Mouse (Mus musculus) embryonic facial prominence, embryonic 15.5 days (tissue): ENCODE results near the gene Mpped1. TPM values are rescaled to one million over a fixed set of nuclear protein-coding genes. Genes with fewer than 3 reads are reported as not detected.

Experiments used
- ATAC-seq: fragments of 200-750 bp; cut with Nextera tagmentation; 2 replicates; pipeline ENCODE4 v1.8.0; 2017; ENCODE audit warnings: low read depth, moderate TSS enrichment; ENCODE audit not compliant: insufficient number of reproducible peaks, low FRiP score, low TSS enrichment
- H3K27ac ChIP-seq: fragments of 300-500 bp; sonication (generic); replicated peaks from 2 replicates; pipeline ENCODE4 v1.5.1; 2015; ENCODE audit warnings: mild to moderate bottlenecking, inconsistent platforms
- H3K27me3 ChIP-seq: fragments of 300-500 bp; sonication (generic); 2 replicates; pipeline ENCODE4 v1.6.1; 2015; ENCODE audit warnings: inconsistent platforms
- H3K36me3 ChIP-seq: fragments of 300-500 bp; sonication (generic); 2 replicates; pipeline ENCODE4 v1.6.1; 2015; ENCODE audit warnings: mild to moderate bottlenecking, inconsistent platforms
- H3K4me1 ChIP-seq: fragments of 300-500 bp; sonication (generic); 2 replicates; pipeline ENCODE4 v1.6.1; 2015; ENCODE audit warnings: inconsistent platforms
- H3K4me2 ChIP-seq: fragments of 300-500 bp; sonication (generic); replicated peaks from 2 replicates; pipeline ENCODE4 v1.6.1; 2015; ENCODE audit warnings: mild to moderate bottlenecking, inconsistent platforms
- H3K4me3 ChIP-seq: fragments of 300-500 bp; sonication (generic); replicated peaks from 2 replicates; pipeline ENCODE4 v1.5.1; 2015; ENCODE audit warnings: mild to moderate bottlenecking, inconsistent platforms
- H3K9ac ChIP-seq: fragments of 300-500 bp; sonication (generic); 2 replicates; pipeline ENCODE4 v1.6.1; 2015; ENCODE audit warnings: inconsistent platforms
- H3K9me3 ChIP-seq: fragments of 300-500 bp; sonication (generic); replicated peaks from 2 replicates; pipeline ENCODE4 v1.6.1; 2016; ENCODE audit warnings: inconsistent platforms
- WGBS: fragments of 180-500 bp; shearing (Covaris S2); methylation state at CpG from one replicate; pipeline ENCODE4 v1.1.7; 2015; 5-methylcytosine and 5-hydroxymethylcytosine counted together
- polyA plus RNA-seq: library from polyadenylated mRNA; unstranded; fragments of >200 nt; fragmentation: Nextera tagmentation; extraction: Ambion mirVana; gene quantifications from 2 replicates; pipeline ENCODE4 v1.2.1, GENCODE M21; 2015

Mpped1 gene
- polyA plus RNA-seq, 1 experiment from 2014 or later, result 9.1 TPM

- H3K27me3 ChIP-seq, result 0 out of 2 replicates have a peak, but pooled peaks cover 7% of the 10 kb centered on the region
- H3K27ac ChIP-seq, result no peak overlapping the region
- no peaks in the 10 kb centered on the region for H3K36me3 ChIP-seq
- H3K9ac ChIP-seq, result no peak overlapping the region
- ATAC-seq, result no peak
- no peak overlapping the region for H3K4me3 ChIP-seq
- peaks cover 11% of the 10 kb centered on the region; the same call in 1 of the 2 replicates for H3K4me1 ChIP-seq
- no peak overlapping the region for H3K4me2 ChIP-seq
- WGBS, result 31% methylated on average over 8 of the region's 8 CpGs
- no peaks in the 10 kb centered on the region for H3K9me3 ChIP-seq
Measured at GRCm38 (mm10) chr15:83846592-83846991, 67.3 kb downstream of the Mpped1 start.

- Histone ChIP-seq H3K27me3 (0 out of 2 replicates have a peak, but pooled peaks cover 4% of the 10 kb centered on the region), H3K4me3 (no peak overlapping the region), H3K4me1 (peaks cover 10% of the 10 kb centered on the region; the same call in 1 of the 2 replicates), H3K9ac (no peak overlapping the region), H3K36me3 (no peaks in the 10 kb centered on the region), H3K27ac (no peak overlapping the region), H3K4me2 (no peak overlapping the region), H3K9me3 (no peaks in the 10 kb centered on the region)
- ATAC-seq, result no peak
- WGBS, result 54% methylated on average over 4 of the region's 4 CpGs
Measured at GRCm38 (mm10) chr15:83847512-83847911, 68.2 kb downstream of the Mpped1 start.

- Histone ChIP-seq H3K36me3 (no peaks in the 10 kb centered on the region), H3K4me1 (peaks cover 5% of the 10 kb centered on the region; the same call in 1 of the 2 replicates), H3K4me3 (no peak overlapping the region), H3K9me3 (no peaks in the 10 kb centered on the region), H3K4me2 (no peak overlapping the region), H3K27me3 (0 out of 2 replicates have a peak, but pooled peaks cover under 1% of the 10 kb centered on the region), H3K9ac (no peak overlapping the region), H3K27ac (no peak overlapping the region)
- 68% methylated on average over 9 of the region's 9 CpGs for WGBS
- ATAC-seq, result no peak
Measured at GRCm38 (mm10) chr15:83848193-83848592, 68.9 kb downstream of the Mpped1 start.

- H3K4me2 ChIP-seq, result no peak overlapping the region
- no peak overlapping the region for H3K4me3 ChIP-seq
- no peak for ATAC-seq
- H3K4me1 ChIP-seq, result no peaks in the 10 kb centered on the region
- H3K27me3 ChIP-seq, result no peaks in the 10 kb centered on the region
- H3K9me3 ChIP-seq, result no peaks in the 10 kb centered on the region
- no peak overlapping the region for H3K9ac ChIP-seq
- WGBS, result 72% methylated on average over 5 of the region's 5 CpGs
- H3K27ac ChIP-seq, result no peak overlapping the region
- no peaks in the 10 kb centered on the region for H3K36me3 ChIP-seq
Measured at GRCm38 (mm10) chr15:83853400-83853811, 74.1 kb downstream of the Mpped1 start.

GRCm38 (mm10) chr15:83857129-83857528 lies 77.9 kb downstream of the Mpped1 start:
- Histone ChIP-seq H3K4me2 (no peak overlapping the region), H3K27ac (no peak overlapping the region), H3K27me3 (no peaks in the 10 kb centered on the region), H3K4me3 (no peak overlapping the region), H3K4me1 (no peaks in the 10 kb centered on the region), H3K9ac (no peak overlapping the region), H3K36me3 (no peaks in the 10 kb centered on the region), H3K9me3 (no peaks in the 10 kb centered on the region)
- ATAC-seq, result no peak
- WGBS, result 24% methylated on average over 8 of the region's 8 CpGs

- WGBS, result 82% methylated on average over 5 of the region's 5 CpGs
- Histone ChIP-seq H3K27ac (no peak overlapping the region), H3K4me2 (no peak overlapping the region), H3K9me3 (no peaks in the 10 kb centered on the region), H3K36me3 (no peaks in the 10 kb centered on the region), H3K4me1 (no peaks in the 10 kb centered on the region), H3K9ac (no peak overlapping the region), H3K4me3 (no peak overlapping the region), H3K27me3 (no peaks in the 10 kb centered on the region; the same call in 1 of the 2 replicates)
- ATAC-seq, result no peak
Measured at GRCm38 (mm10) chr15:83865626-83866025, 86.4 kb downstream of the Mpped1 start.

- no peaks in the 10 kb centered on the region; the same call in 1 of the 2 replicates for H3K27me3 ChIP-seq
- no peaks in the 10 kb centered on the region for H3K36me3 ChIP-seq
- 6% methylated on average over 17 of the region's 17 CpGs for WGBS
- H3K9ac ChIP-seq, result no peak overlapping the region
- ATAC-seq, result no peak; the same call in 1 of the 2 replicates
- no peak overlapping the region for H3K4me3 ChIP-seq
- no peaks in the 10 kb centered on the region for H3K4me1 ChIP-seq
- H3K9me3 ChIP-seq, result no peaks in the 10 kb centered on the region
- H3K4me2 ChIP-seq, result peak overlapping the region; percentile 29
- H3K27ac ChIP-seq, result no peak overlapping the region
Measured at GRCm38 (mm10) chr15:83870936-83871335, 91.7 kb downstream of the Mpped1 start.

- WGBS, result 51% methylated on average over 11 of the region's 11 CpGs
- H3K4me2 ChIP-seq, result no peak overlapping the region
- no peak for ATAC-seq
- H3K27ac ChIP-seq, result no peak overlapping the region
- H3K4me3 ChIP-seq, result no peak overlapping the region
- no peaks in the 10 kb centered on the region for H3K36me3 ChIP-seq
- no peak overlapping the region for H3K9ac ChIP-seq
- H3K27me3 ChIP-seq, result no peaks in the 10 kb centered on the region; the same call in 1 of the 2 replicates
- no peaks in the 10 kb centered on the region for H3K9me3 ChIP-seq
- 0 out of 2 replicates have a peak, but pooled peaks cover 2% of the 10 kb centered on the region for H3K4me1 ChIP-seq
Measured at GRCm38 (mm10) chr15:83877155-83877866, 98.0 kb downstream of the Mpped1 start.

GRCm38 (mm10) chr15:83877898-83878297 lies 98.6 kb downstream of the Mpped1 start:
- Histone ChIP-seq H3K9ac (no peak overlapping the region), H3K27ac (no peak overlapping the region), H3K27me3 (no peaks in the 10 kb centered on the region; the same call in 1 of the 2 replicates), H3K4me3 (no peak overlapping the region), H3K4me1 (0 out of 2 replicates have a peak, but pooled peaks cover 2% of the 10 kb centered on the region), H3K4me2 (no peak overlapping the region), H3K36me3 (no peaks in the 10 kb centered on the region), H3K9me3 (no peaks in the 10 kb centered on the region)
- 85% methylated on average over 2 of the region's 2 CpGs for WGBS
- no peak for ATAC-seq

- ATAC-seq, result no peak
- 21% methylated on average over 5 of the region's 5 CpGs for WGBS
Measured at GRCm38 (mm10) chr15:83879845-83880244, 100.6 kb downstream of the Mpped1 start.

GRCm38 (mm10) chr15:83883821-83884220 lies 104.6 kb downstream of the Mpped1 start:
- H3K4me2 ChIP-seq, result no peak overlapping the region
- H3K36me3 ChIP-seq, result no peaks in the 10 kb centered on the region
- WGBS, result 84% methylated on average over 8 of the region's 8 CpGs
- H3K4me3 ChIP-seq, result no peak overlapping the region
- H3K9me3 ChIP-seq, result no peaks in the 10 kb centered on the region
- H3K9ac ChIP-seq, result no peak overlapping the region
- H3K27me3 ChIP-seq, result no peaks in the 10 kb centered on the region; the same call in 1 of the 2 replicates
- H3K4me1 ChIP-seq, result no peaks in the 10 kb centered on the region
- H3K27ac ChIP-seq, result no peak overlapping the region
- no peak for ATAC-seq

More at GRCm38 (mm10) chr15:83879845-83880244, 100.6 kb downstream of the Mpped1 start:
- Histone ChIP-seq H3K4me2 (no peak overlapping the region), H3K36me3 (no peaks in the 10 kb centered on the region), H3K27ac (no peak overlapping the region), H3K9ac (no peak overlapping the region), H3K9me3 (no peaks in the 10 kb centered on the region), H3K4me1 (0 out of 2 replicates have a peak, but pooled peaks cover 2% of the 10 kb centered on the region), H3K4me3 (no peak overlapping the region), H3K27me3 (no peaks in the 10 kb centered on the region; the same call in 1 of the 2 replicates)
